Mouse (Mus musculus) ES-E14 (cell line): ENCODE data around the gene Hmx3. TPM values are rescaled to one million over a fixed set of nuclear protein-coding genes. Genes with fewer than 3 reads are reported as not detected.

ENCODE experiments used
- DNase-seq: peaks from one replicate; pipeline ENCODE4 v3.0.0-alpha.2; 2013; ENCODE audit warnings: low read depth, low spot score
- H3K27ac ChIP-seq: 2 replicates; pipeline ENCODE4 v1.5.1; 2012; ENCODE audit warnings: low read depth, mild to moderate bottlenecking, low read length, moderate library complexity, mixed read lengths; ENCODE audit not compliant: poor library complexity, insufficient read depth, severe bottlenecking
- H3K36me3 ChIP-seq: 2 replicates; pipeline ENCODE4 v1.6.1; 2012; ENCODE audit warnings: mild to moderate bottlenecking, low read length, moderate library complexity, mixed read lengths; ENCODE audit not compliant: control insufficient read depth, poor library complexity, insufficient read depth, severe bottlenecking
- H3K4me1 ChIP-seq, 2 experiments: fragments of 150-350 bp in 1 of 2; sonication (generic) in 1 of 2; 2 replicates each; pipeline ENCODE4 v1.6.1; 2012; ENCODE audit warnings: low read length in 2 of 2, mild to moderate bottlenecking in 1 of 2, mixed read lengths in 1 of 2; ENCODE audit not compliant: control insufficient read depth in 2 of 2, insufficient read depth in 2 of 2, poor library complexity in 1 of 2
- H3K4me3 ChIP-seq, 2 experiments: fragments of 150-350 bp in 1 of 2; sonication (generic) in 1 of 2; 2 replicates each; pipeline ENCODE4 v1.5.1; 2012; ENCODE audit warnings: low read length in 2 of 2, low read depth in 1 of 2, mild to moderate bottlenecking in 1 of 2, mixed read lengths in 1 of 2; ENCODE audit not compliant: insufficient read depth in 1 of 2, poor library complexity in 1 of 2, severe bottlenecking in 1 of 2
- H3K9ac ChIP-seq: 2 replicates; pipeline ENCODE4 v1.6.1; 2012; ENCODE audit warnings: low read depth, mild to moderate bottlenecking, low read length, mixed read lengths; ENCODE audit not compliant: poor library complexity, insufficient read depth, severe bottlenecking
- H3K9me3 ChIP-seq: fragments of 150-350 bp; sonication (generic); 2 replicates; pipeline ENCODE4 v1.6.1; 2012; ENCODE audit warnings: low read depth, mild to moderate bottlenecking, low read length; ENCODE audit not compliant: control insufficient read depth, insufficient read depth
- CHD2 ChIP-seq: IDR thresholded peaks from 2 replicates; pipeline ENCODE4 v1.6.1; 2014; ENCODE audit warnings: mild to moderate bottlenecking, low read depth, low read length, inconsistent platforms
- HCFC1 ChIP-seq: IDR thresholded peaks from 2 replicates; pipeline ENCODE4 v1.6.1; 2012; ENCODE audit warnings: low read length, inconsistent platforms, borderline replicate concordance; ENCODE audit not compliant: insufficient read depth
- MAFK ChIP-seq: IDR thresholded peaks from 2 replicates; pipeline ENCODE4 v1.6.1; 2014; ENCODE audit warnings: mild to moderate bottlenecking, low read depth, low read length, inconsistent platforms; ENCODE audit not compliant: insufficient read depth
- ZC3H11A ChIP-seq: IDR thresholded peaks from 2 replicates; pipeline ENCODE4 v1.6.1; 2012; ENCODE audit warnings: low read depth, mild to moderate bottlenecking, inconsistent platforms, low read length, borderline replicate concordance
- ZNF384 ChIP-seq: IDR thresholded peaks from 2 replicates; pipeline ENCODE4 v1.6.1; 2012; ENCODE audit warnings: low read depth, low read length, inconsistent platforms
- in situ Hi-C, 2 experiments: fragments of 600-800 bp; cut with MboI; formaldehyde crosslinking; loops; one replicate each; pipeline ENCODE4 v1.15.1; 2025; ENCODE audit warnings: low sequenced_read_pairs in 2 of 2, inconsistent platforms in 1 of 2; ENCODE audit not compliant: unreplicated experiment in 2 of 2
- total RNA-seq: library from RNA; depleted of rRNA; stranded (reverse); fragments of 300-350 nt; gene quantifications from 2 replicates; pipeline ENCODE4 v1.2.3, GENCODE M21; 2012

Gene Hmx3
- total RNA-seq, 1 experiment: not detected

DNA sequence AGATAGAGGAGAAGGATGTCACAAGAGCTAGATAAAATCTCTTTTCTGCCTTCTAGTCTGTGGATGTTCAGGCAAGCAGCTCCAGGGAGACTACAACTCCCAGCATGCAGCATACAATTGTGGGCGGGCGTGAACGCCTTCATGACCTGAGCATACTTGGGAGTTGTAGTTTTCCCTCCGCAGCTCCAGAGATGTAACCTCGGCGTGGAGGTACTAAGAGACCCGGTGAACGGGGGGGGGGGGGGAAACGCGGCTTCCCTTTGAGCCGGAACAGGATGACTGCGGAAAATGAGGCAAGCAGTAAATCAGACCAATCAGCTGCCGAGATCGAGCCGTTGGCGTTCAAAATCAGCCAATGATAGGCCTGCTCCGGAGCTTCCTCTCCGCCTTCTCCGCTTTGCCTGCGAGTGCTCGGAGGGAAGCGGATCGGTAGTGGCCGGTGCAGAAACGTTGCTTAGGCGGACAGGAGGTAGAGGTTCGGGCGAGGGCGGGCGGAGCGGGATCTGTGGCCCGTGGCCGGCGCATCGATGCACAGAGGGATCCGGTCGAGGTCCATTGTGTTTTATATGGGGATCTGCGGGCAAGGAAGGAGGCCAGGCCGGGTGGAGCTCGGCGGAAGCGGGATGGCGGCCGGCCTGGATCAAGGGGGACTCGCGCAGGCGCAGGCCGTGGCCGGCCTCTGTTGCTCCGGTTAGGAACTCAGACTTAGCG lies 17.5 kb downstream of the Hmx3 start, which contains the start of gene Bub3:
TSS of gene Bub3 (plus strand) at position 237 of the 711 bp plus-strand sequence.
- Histone ChIP-seq H3K36me3 (peaks cover 23% of the 10 kb centered on the region), H3K4me3 (peak within 1 kb of the TSS; percentile 91 to 95), H3K27ac (peak within 1 kb of the TSS; percentile 64), H3K4me1 (peaks cover 0 to 4% of the 10 kb centered on the region in 2 experiments; a peak in 1 of 4 replicates), H3K9ac (peak within 1 kb of the TSS; percentile 99), H3K9me3 (no peaks in the 10 kb centered on the region)
- in situ Hi-C loops: loop anchor here (10.0 kb wide), 1 partner anchor 1035 kb away; the partner anchor contains the start of gene Nkx1-2 (in 2 of the 2)
- TF ChIP-seq CHD2 (peak; percentile 36; the same call in 1 of the 2 replicates), MAFK (no peak), HCFC1 (peak; percentile 98)
- DNase-seq: peak; percentile 90

DNA sequence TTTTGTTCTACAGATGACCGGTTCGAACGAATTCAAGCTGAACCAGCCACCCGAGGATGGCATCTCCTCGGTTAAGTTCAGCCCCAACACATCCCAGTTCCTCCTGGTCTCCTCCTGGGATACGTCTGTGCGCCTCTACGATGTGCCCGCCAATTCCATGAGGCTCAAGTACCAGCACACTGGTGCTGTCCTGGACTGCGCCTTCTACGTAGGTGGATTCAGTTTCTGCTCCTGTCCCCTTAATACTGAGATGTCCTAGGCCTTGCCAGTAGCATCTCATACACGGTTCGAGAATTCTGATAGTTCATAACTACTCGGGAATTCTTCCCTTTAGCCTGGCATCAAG lies 18.0 kb downstream of the Hmx3 start:
- in situ Hi-C loops: no loop called here
- no peak for TF ChIP-seq MAFK
- TF ChIP-seq CHD2: no peak
- TF ChIP-seq ZNF384: no peak
- no peak for TF ChIP-seq HCFC1
- no peak for TF ChIP-seq ZC3H11A
- Histone ChIP-seq H3K4me1 (peaks cover 0 to 2% of the 10 kb centered on the region in 2 experiments; a peak in 1 of 4 replicates), H3K9ac (peak overlapping the region; percentile 99), H3K9me3 (no peaks in the 10 kb centered on the region), H3K36me3 (peaks cover 23% of the 10 kb centered on the region), H3K4me3 (peak overlapping the region; percentile 91 to 95), H3K27ac (peak overlapping the region; percentile 64)
- no peak for DNase-seq

DNA sequence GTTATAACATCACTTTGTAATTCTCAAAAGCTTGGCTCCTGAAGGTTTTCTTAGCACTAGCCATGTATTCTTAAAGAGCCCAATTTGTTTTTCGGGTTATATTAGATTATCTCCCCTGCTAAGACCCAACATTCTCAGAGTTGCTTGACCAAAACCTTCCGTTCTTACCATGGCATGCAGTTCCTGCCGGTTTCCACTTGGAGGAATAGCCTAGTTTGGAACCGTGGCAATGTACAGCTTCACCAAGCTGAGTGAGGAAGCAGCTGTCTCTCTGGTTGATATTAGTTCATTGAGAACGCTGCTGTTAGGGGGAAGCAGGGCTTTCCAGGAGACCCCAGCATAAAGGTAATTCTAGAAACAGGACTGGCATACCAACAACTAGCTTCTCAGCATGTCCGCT lies 32.6 kb downstream of the Hmx3 start:
- H3K4me3 ChIP-seq: no peak overlapping the region
- in situ Hi-C loops: no loop called here
- no peak for DNase-seq

DNA sequence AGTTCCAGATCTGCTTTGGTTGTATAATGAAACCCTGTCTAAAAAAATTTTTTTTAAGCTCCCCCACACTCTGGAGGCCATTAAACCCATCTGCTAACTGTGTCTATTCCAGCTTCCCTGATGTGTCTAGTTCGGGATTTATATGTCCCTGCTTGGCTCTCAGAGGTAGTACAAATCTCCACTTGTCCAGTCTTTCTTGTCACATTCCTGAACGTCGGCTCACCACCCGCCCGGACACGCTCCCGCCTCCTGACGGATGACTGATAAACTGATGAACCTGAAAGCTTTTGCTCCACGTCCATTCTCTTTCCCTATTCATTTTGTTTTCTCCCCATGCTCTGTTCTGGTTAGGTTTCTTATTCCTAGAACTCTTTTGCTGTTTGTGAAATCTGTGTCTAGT lies 39.5 kb downstream of the Hmx3 start:
- in situ Hi-C loops: no loop called here
- no peak overlapping the region for H3K9ac ChIP-seq
- no peak for TF ChIP-seq CHD2
- TF ChIP-seq ZC3H11A: no peak
- no peak for TF ChIP-seq MAFK
- no peak for TF ChIP-seq ZNF384
- TF ChIP-seq HCFC1: no peak

More for the DNA sequence above, 32.6 kb downstream of the Hmx3 start:
- no peaks in the 10 kb centered on the region for H3K9me3 ChIP-seq
- H3K27ac ChIP-seq: no peak overlapping the region
- no peaks in the 10 kb centered on the region for H3K4me1 ChIP-seq
- H3K36me3 ChIP-seq: peaks cover 14% of the 10 kb centered on the region
- no peak overlapping the region for H3K9ac ChIP-seq
- no peak for TF ChIP-seq HCFC1
- TF ChIP-seq ZNF384: no peak
- no peak for TF ChIP-seq CHD2
- no peak for TF ChIP-seq MAFK
- TF ChIP-seq ZC3H11A: no peak

More for the DNA sequence above, 39.5 kb downstream of the Hmx3 start:
- Histone ChIP-seq H3K36me3 (no peaks in the 10 kb centered on the region), H3K4me3 (no peak overlapping the region), H3K9me3 (no peaks in the 10 kb centered on the region), H3K4me1 (no peaks in the 10 kb centered on the region), H3K27ac (no peak overlapping the region)
- DNase-seq: no peak
